Mouse (Mus musculus) hindbrain, embryonic 11.5 days (tissue): ENCODE measurements at regions not wholly inside any gene's neighbourhood (a gene's known extent, or its start where the extent isn't known, plus 50 kb on each side); places are given as distances from the start of the nearest gene placed in this dataset.
A peak's percentile ranks its signal among the peaks of the same experiment; 100 is the strongest.

Source experiments
- ATAC-seq: fragments of 200-750 bp; cut with Nextera tagmentation; 2 replicates; pipeline ENCODE4 v1.8.0; 2017; ENCODE audit warnings: mild to moderate bottlenecking, moderate TSS enrichment, moderate library complexity; ENCODE audit not compliant: low FRiP score
- DNase-seq: peaks from one replicate; pipeline ENCODE4 v3.0.0-alpha.2; 2015; ENCODE audit warnings: low spot score
- H3K27ac ChIP-seq: fragments of 300-500 bp; sonication (generic); 2 replicates; pipeline ENCODE4 v1.5.1; 2014; ENCODE audit warnings: mild to moderate bottlenecking, low read depth, low read length
- H3K27me3 ChIP-seq: fragments of 300-500 bp; sonication (generic); 2 replicates; pipeline ENCODE4 v1.6.1; 2014; ENCODE audit warnings: mild to moderate bottlenecking, low read length, moderate library complexity, mixed read lengths; ENCODE audit not compliant: control insufficient read depth, insufficient read depth
- H3K36me3 ChIP-seq: fragments of 300-500 bp; sonication (generic); 2 replicates; pipeline ENCODE4 v1.6.1; 2014; ENCODE audit warnings: mild to moderate bottlenecking, low read length, moderate library complexity, mixed read lengths; ENCODE audit not compliant: control insufficient read depth, insufficient read depth
- H3K4me1 ChIP-seq: fragments of 300-500 bp; sonication (generic); replicated peaks from 2 replicates; pipeline ENCODE4 v1.6.1; 2014; ENCODE audit warnings: low read length, mixed read lengths; ENCODE audit not compliant: control insufficient read depth, insufficient read depth
- H3K4me2 ChIP-seq: fragments of 300-500 bp; sonication (generic); replicated peaks from 2 replicates; pipeline ENCODE4 v1.6.1; 2014; ENCODE audit warnings: mild to moderate bottlenecking, low read depth, low read length
- H3K4me3 ChIP-seq: fragments of 300-500 bp; sonication (generic); 2 replicates; pipeline ENCODE4 v1.5.1; 2014; ENCODE audit warnings: low read depth, low read length
- H3K9ac ChIP-seq: fragments of 300-500 bp; sonication (generic); 2 replicates; pipeline ENCODE4 v1.6.1; 2014; ENCODE audit warnings: low read depth, low read length
- H3K9me3 ChIP-seq: fragments of 300-500 bp; sonication (generic); 2 replicates; pipeline ENCODE4 v1.6.1; 2016; ENCODE audit warnings: low read length; ENCODE audit not compliant: control insufficient read depth
- WGBS: fragments of 180-500 bp; shearing (Covaris S2); extraction: QIAGEN DNeasy Blood & Tissue Kit; methylation state at CpG from one replicate; pipeline ENCODE4 v1.1.7; 2014; 5-methylcytosine and 5-hydroxymethylcytosine counted together

- no peaks in the 10 kb centered on the region for H3K36me3 ChIP-seq
- 55% methylated on average over 2 of the region's 2 CpGs for WGBS
- H3K9me3 ChIP-seq: no peaks in the 10 kb centered on the region
- H3K4me1 ChIP-seq: no peaks in the 10 kb centered on the region
- no peak overlapping the region for H3K4me3 ChIP-seq
- ATAC-seq (no peak), DNase-seq (no peak)
- H3K27ac ChIP-seq: no peak overlapping the region
- no peaks in the 10 kb centered on the region for H3K27me3 ChIP-seq
- no peak overlapping the region for H3K9ac ChIP-seq
- no peak overlapping the region for H3K4me2 ChIP-seq
Measured at GRCm38 (mm10) chr17:51525219-51525618, 307.9 kb downstream of the Satb1 start.

GRCm38 (mm10) chr17:51511917-51512316 lies 321.2 kb downstream of the Satb1 start:
- no peak for ATAC-seq
- H3K9ac ChIP-seq: no peak overlapping the region
- H3K27me3 ChIP-seq: no peaks in the 10 kb centered on the region
- H3K4me2 ChIP-seq: no peak overlapping the region
- H3K36me3 ChIP-seq: no peaks in the 10 kb centered on the region
- WGBS: 71% methylated on average over 2 of the region's 2 CpGs
- no peak overlapping the region for H3K27ac ChIP-seq
- no peak for DNase-seq
- no peaks in the 10 kb centered on the region for H3K9me3 ChIP-seq
- H3K4me3 ChIP-seq: no peak overlapping the region
- no peaks in the 10 kb centered on the region for H3K4me1 ChIP-seq

GRCm38 (mm10) chr17:51500751-51501150 lies 321.6 kb upstream of the Tbc1d5 start:
- no peak overlapping the region for H3K27ac ChIP-seq
- no peak overlapping the region for H3K9ac ChIP-seq
- WGBS: 82% methylated on average over 10 of the region's 10 CpGs
- no peak overlapping the region for H3K4me2 ChIP-seq
- peak; percentile 33; the same call in 1 of the 2 replicates for ATAC-seq
- no peak for DNase-seq
- no peak overlapping the region for H3K4me3 ChIP-seq
- no peaks in the 10 kb centered on the region for H3K9me3 ChIP-seq
- no peaks in the 10 kb centered on the region for H3K36me3 ChIP-seq
- no peaks in the 10 kb centered on the region for H3K27me3 ChIP-seq
- no peaks in the 10 kb centered on the region for H3K4me1 ChIP-seq

GRCm38 (mm10) chr17:51499541-51499940 lies 320.4 kb upstream of the Tbc1d5 start:
- 72% methylated on average over 2 of the region's 2 CpGs for WGBS
- Histone ChIP-seq H3K4me2 (no peak overlapping the region), H3K4me3 (no peak overlapping the region), H3K9ac (no peak overlapping the region), H3K4me1 (no peaks in the 10 kb centered on the region), H3K27me3 (no peaks in the 10 kb centered on the region), H3K9me3 (no peaks in the 10 kb centered on the region), H3K27ac (no peak overlapping the region), H3K36me3 (no peaks in the 10 kb centered on the region)
- ATAC-seq: no peak
- no peak for DNase-seq

- Histone ChIP-seq H3K4me1 (no peaks in the 10 kb centered on the region), H3K27ac (no peak overlapping the region), H3K27me3 (no peaks in the 10 kb centered on the region), H3K9me3 (no peaks in the 10 kb centered on the region), H3K36me3 (no peaks in the 10 kb centered on the region), H3K4me3 (no peak overlapping the region), H3K9ac (no peak overlapping the region), H3K4me2 (no peak overlapping the region)
- 59% methylated on average over 2 of the region's 2 CpGs for WGBS
- no peak for DNase-seq
- ATAC-seq: no peak
Measured at GRCm38 (mm10) chr17:51495038-51495437, 315.9 kb upstream of the Tbc1d5 start.

- H3K4me1 ChIP-seq: no peaks in the 10 kb centered on the region
- no peaks in the 10 kb centered on the region for H3K27me3 ChIP-seq
- no peak overlapping the region for H3K27ac ChIP-seq
- WGBS: 81% methylated on average over 3 of the region's 3 CpGs
- no peak overlapping the region for H3K4me2 ChIP-seq
- no peak for DNase-seq
- ATAC-seq: no peak
- H3K9ac ChIP-seq: no peak overlapping the region
- H3K9me3 ChIP-seq: no peaks in the 10 kb centered on the region
- H3K4me3 ChIP-seq: no peak overlapping the region
- no peaks in the 10 kb centered on the region for H3K36me3 ChIP-seq
Measured at GRCm38 (mm10) chr17:51489386-51489785, 310.2 kb upstream of the Tbc1d5 start.

GRCm38 (mm10) chr17:51487918-51488445 lies 308.8 kb upstream of the Tbc1d5 start:
- no peak for DNase-seq
- H3K36me3 ChIP-seq: no peaks in the 10 kb centered on the region
- H3K4me1 ChIP-seq: no peaks in the 10 kb centered on the region
- H3K4me3 ChIP-seq: no peak overlapping the region
- no peak overlapping the region for H3K4me2 ChIP-seq
- no peak overlapping the region for H3K9ac ChIP-seq
- WGBS: 87% methylated on average over 3 of the region's 3 CpGs
- H3K9me3 ChIP-seq: no peaks in the 10 kb centered on the region
- H3K27ac ChIP-seq: no peak overlapping the region
- ATAC-seq: no peak
- no peaks in the 10 kb centered on the region for H3K27me3 ChIP-seq

- Histone ChIP-seq H3K27me3 (no peaks in the 10 kb centered on the region), H3K27ac (no peak overlapping the region), H3K36me3 (no peaks in the 10 kb centered on the region), H3K4me2 (no peak overlapping the region), H3K9me3 (no peaks in the 10 kb centered on the region), H3K4me1 (no peaks in the 10 kb centered on the region), H3K4me3 (no peak overlapping the region), H3K9ac (no peak overlapping the region)
- ATAC-seq: no peak
- 81% methylated on average over 6 of the region's 7 CpGs for WGBS
- peak; percentile 7 for DNase-seq
Measured at GRCm38 (mm10) chr17:51477810-51478209, 298.7 kb upstream of the Tbc1d5 start.

GRCm38 (mm10) chr17:51477404-51477803 lies 298.3 kb upstream of the Tbc1d5 start:
- WGBS: 94% methylated on average over 8 of the region's 8 CpGs
- DNase-seq: no peak
- ATAC-seq: no peak
- Histone ChIP-seq H3K9me3 (no peaks in the 10 kb centered on the region), H3K36me3 (no peaks in the 10 kb centered on the region), H3K4me3 (no peak overlapping the region), H3K27me3 (no peaks in the 10 kb centered on the region), H3K4me2 (no peak overlapping the region), H3K9ac (no peak overlapping the region), H3K4me1 (no peaks in the 10 kb centered on the region), H3K27ac (no peak overlapping the region)
